Mouse (Mus musculus) G1E (cell line): Measurements from ENCODE around the gene Lelp1. TPM values are rescaled to one million over a fixed set of nuclear protein-coding genes. Genes with fewer than 3 reads are reported as not detected.

Experiments used
- ATAC-seq: 2 replicates; pipeline ENCODE4 v1.8.0; 2016; ENCODE audit warnings: mild to moderate bottlenecking; ENCODE audit not compliant: insufficient number of reproducible peaks, poor library complexity, low FRiP score, severe bottlenecking; ENCODE audit errors: extremely low read depth
- DNase-seq: peaks from one replicate; pipeline ENCODE4 v3.0.0; 2012; ENCODE audit warnings: low spot score
- H3K27me3 ChIP-seq: 2 replicates; pipeline ENCODE4 v1.6.1; 2012; ENCODE audit warnings: mild to moderate bottlenecking, low read length, inconsistent platforms; ENCODE audit not compliant: insufficient read depth
- H3K36me3 ChIP-seq: replicated peaks from 2 replicates; pipeline ENCODE3; 2012; ENCODE audit warnings: mild to moderate bottlenecking, inconsistent platforms
- H3K4me1 ChIP-seq: 2 replicates; pipeline ENCODE4 v1.6.1; 2012; ENCODE audit warnings: low read depth, low read length, inconsistent platforms, mixed read lengths; ENCODE audit not compliant: insufficient read depth
- H3K4me3 ChIP-seq: 2 replicates; pipeline ENCODE4 v1.5.1; 2012; ENCODE audit warnings: low read depth, mild to moderate bottlenecking, inconsistent platforms, low read length, moderate library complexity, mixed read lengths
- H3K9me3 ChIP-seq: replicated peaks from 2 replicates; pipeline ENCODE4 v1.6.1; 2012; ENCODE audit warnings: inconsistent platforms
- CTCF ChIP-seq: IDR thresholded peaks from 2 replicates; pipeline ENCODE4 v1.5.1; 2012; ENCODE audit warnings: low read depth, low read length, inconsistent platforms, mixed read lengths
- GATA1 ChIP-seq: IDR thresholded peaks from 2 replicates; pipeline ENCODE4 v1.6.1; 2012; ENCODE audit warnings: borderline replicate concordance, low read length, inconsistent platforms, mixed read lengths
- GATA2 ChIP-seq: IDR thresholded peaks from 2 replicates; pipeline ENCODE4 v1.6.1; 2012; ENCODE audit warnings: low read depth, low read length, inconsistent platforms, borderline replicate concordance
- POLR2AphosphoS5 ChIP-seq: IDR thresholded peaks from 2 replicates; pipeline ENCODE4 v1.6.1; 2012; ENCODE audit warnings: low read depth, low read length, inconsistent platforms; ENCODE audit not compliant: insufficient replicate concordance
- TAL1 ChIP-seq: conservative IDR thresholded peaks from 2 replicates; pipeline ENCODE4 v1.6.1; 2012; ENCODE audit warnings: low read depth, low read length, inconsistent platforms, mixed read lengths
- polyA plus RNA-seq: library from polyadenylated mRNA; stranded (reverse); fragments of >175 nt; gene quantifications from 2 replicates; pipeline ENCODE4 v1.2.3, GENCODE M21; 2012
- total RNA-seq, 2 experiments: library from RNA; stranded (forward) in 1 of 2; stranded (reverse) in 1 of 2; fragments of 200-1000 nt in 1 of 2; fragments of >200 nt in 1 of 2; fragmentation: Nextera tagmentation in 1 of 2; gene quantifications; 2 replicates each; pipeline ENCODE4 v1.2.3; 2014 to 2017

Gene Lelp1
- total RNA-seq (2014; fragmentation: Nextera tagmentation) (not detected in 2 replicates), total RNA-seq (2017) (not detected in 2 replicates), polyA plus RNA-seq (not detected in 2 replicates)

- Histone ChIP-seq H3K27me3 (no peaks in the 10 kb centered on the region), H3K4me3 (no peak within 1 kb of the TSS), H3K9me3 (peaks cover 8% of the 10 kb centered on the region), H3K4me1 (no peaks in the 10 kb centered on the region), H3K36me3 (no peaks in the 10 kb centered on the region)
- TF ChIP-seq CTCF = no peak
- TF ChIP-seq TAL1 = no peak
- TF ChIP-seq GATA2 = no peak
- TF ChIP-seq GATA1 = no peak
- TF ChIP-seq POLR2AphosphoS5 = no peak
- no peak for ATAC-seq
- no peak for DNase-seq
These were observed at the start of gene Lelp1 for GRCm38 (mm10) chr3:92142644-92143043. Gene Lelp1 (minus strand): TSS chr3:92142744.

DNA sequence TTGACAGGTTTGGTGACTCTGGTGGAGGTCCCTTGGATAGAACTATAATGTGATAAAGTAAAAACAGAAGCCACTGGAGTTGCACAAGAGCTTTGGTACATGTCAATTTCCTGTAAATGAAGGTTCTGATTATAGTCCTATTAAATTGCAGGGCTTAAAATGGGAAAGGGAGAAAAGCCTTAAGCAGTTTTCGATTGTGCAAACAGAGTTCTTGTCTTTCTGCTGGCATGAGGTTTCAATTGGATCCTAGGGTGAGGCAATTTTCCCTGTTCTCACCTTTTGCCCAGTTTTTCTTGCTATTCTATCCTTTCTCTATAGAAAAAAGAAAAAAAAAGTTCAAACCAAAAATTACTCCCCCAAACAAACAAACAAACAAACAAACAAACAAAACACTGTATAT, 34.3 kb upstream of the Lelp1 start:
- ATAC-seq = no peak
- no peak for DNase-seq
- Histone ChIP-seq H3K4me3 (no peak overlapping the region), H3K36me3 (no peaks in the 10 kb centered on the region), H3K27me3 (no peaks in the 10 kb centered on the region), H3K9me3 (no peaks in the 10 kb centered on the region; the same call in 1 of the 2 replicates), H3K4me1 (no peaks in the 10 kb centered on the region)
- no peak for TF ChIP-seq GATA1
- no peak for TF ChIP-seq TAL1
- TF ChIP-seq POLR2AphosphoS5 = no peak
- TF ChIP-seq CTCF = no peak
- no peak for TF ChIP-seq GATA2

- no peaks in the 10 kb centered on the region for H3K27me3 ChIP-seq
- no peak for DNase-seq
- H3K4me1 ChIP-seq = no peaks in the 10 kb centered on the region
- ATAC-seq = no peak
- H3K9me3 ChIP-seq = no peaks in the 10 kb centered on the region
- no peak for TF ChIP-seq POLR2AphosphoS5
- no peak for TF ChIP-seq GATA1
- no peak for TF ChIP-seq CTCF
- no peaks in the 10 kb centered on the region for H3K36me3 ChIP-seq
- no peak overlapping the region for H3K4me3 ChIP-seq
These were observed 27.3 kb upstream of the Lelp1 start for GRCm38 (mm10) chr3:92169847-92170246.

DNA sequence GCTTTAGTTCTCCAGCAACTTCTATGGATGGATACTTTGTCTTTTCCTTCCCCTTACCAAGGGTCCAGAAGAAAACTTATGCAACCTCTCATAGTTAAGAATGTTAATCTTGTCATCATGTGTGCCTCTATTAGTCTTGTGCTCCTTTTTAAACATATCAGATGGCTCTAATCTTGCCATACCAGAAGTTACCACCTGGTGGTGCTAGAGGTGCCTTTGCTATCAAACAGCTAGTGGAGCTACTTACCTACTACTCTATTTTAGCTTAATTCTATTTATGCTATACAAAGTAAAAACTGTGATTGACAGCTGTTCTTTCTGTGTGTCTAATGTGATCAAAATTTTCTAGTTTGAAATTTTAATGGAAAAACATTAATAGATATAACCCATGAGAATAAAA, 10.8 kb upstream of the Lelp1 start:
- no peaks in the 10 kb centered on the region for H3K4me1 ChIP-seq
- no peak for DNase-seq
- no peaks in the 10 kb centered on the region for H3K36me3 ChIP-seq
- TF ChIP-seq TAL1 = no peak
- TF ChIP-seq GATA1 = no peak
- no peak for TF ChIP-seq GATA2
- TF ChIP-seq POLR2AphosphoS5 = no peak
- TF ChIP-seq CTCF = no peak
- no peaks in the 10 kb centered on the region for H3K9me3 ChIP-seq
- ATAC-seq = no peak
- no peak overlapping the region for H3K4me3 ChIP-seq
- H3K27me3 ChIP-seq = no peaks in the 10 kb centered on the region

DNA sequence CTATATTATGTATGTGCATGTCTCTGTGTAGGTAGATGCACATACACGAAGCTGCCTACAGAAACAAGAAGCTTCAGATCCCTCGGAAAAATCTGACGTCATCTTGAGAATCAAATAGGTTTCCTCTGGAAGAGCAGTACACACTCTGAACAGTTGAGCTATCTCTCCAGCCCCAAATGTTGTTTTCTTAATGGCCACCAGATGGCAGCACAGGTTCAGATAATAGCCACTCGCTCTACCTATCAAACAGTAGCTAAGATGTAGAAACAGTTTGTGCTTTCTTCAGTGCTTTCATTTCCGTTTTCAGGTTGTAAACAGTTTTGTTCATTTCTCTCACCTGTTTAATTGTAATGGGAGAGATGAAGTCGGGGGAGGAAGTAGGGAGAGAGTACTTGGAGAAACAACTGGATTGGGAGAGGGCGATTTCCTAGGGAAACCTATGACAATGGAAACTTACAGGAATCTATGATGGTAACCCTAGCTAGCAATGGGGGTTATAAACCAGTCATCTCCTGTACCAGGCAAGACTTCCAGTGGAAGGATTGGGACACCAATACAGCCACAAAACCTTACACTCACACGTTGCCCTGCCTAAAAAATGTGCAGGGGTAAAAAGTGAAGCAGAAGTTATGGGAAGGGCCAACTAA, 8.2 kb upstream of the Lelp1 start:
- H3K4me3 ChIP-seq = no peak overlapping the region
- no peaks in the 10 kb centered on the region for H3K36me3 ChIP-seq
- ATAC-seq = peak; percentile 22
- no peak for DNase-seq
- no peaks in the 10 kb centered on the region for H3K27me3 ChIP-seq
- no peaks in the 10 kb centered on the region for H3K4me1 ChIP-seq
- TF ChIP-seq CTCF (0 out of 2 replicates have a peak, but pooled peaks have one; percentile 24), GATA2 (no peak)
- no peaks in the 10 kb centered on the region for H3K9me3 ChIP-seq

DNA sequence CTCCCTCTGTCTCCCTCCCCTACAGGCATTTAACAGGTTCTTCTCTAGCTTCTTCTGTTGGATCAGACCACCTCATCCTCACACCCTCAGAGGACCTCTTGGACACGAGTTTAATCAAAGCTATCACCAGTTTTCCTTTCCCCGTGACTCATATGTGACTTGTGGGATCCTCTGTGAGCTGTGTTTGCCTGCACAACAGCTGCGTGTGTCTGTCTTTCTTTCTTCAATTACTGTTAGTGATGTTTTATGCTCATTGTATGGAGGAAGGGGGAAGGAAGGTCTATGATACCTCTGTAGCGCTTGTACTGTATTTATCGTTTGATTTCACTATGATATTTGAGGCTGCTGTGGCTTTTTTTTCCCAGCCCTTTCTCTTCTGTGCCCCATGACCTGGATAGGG, 5.4 kb upstream of the Lelp1 start:
- Histone ChIP-seq H3K4me1 (no peaks in the 10 kb centered on the region), H3K4me3 (no peak overlapping the region), H3K27me3 (no peaks in the 10 kb centered on the region), H3K9me3 (no peaks in the 10 kb centered on the region), H3K36me3 (no peaks in the 10 kb centered on the region)
- no peak for TF ChIP-seq GATA1
- no peak for TF ChIP-seq TAL1
- TF ChIP-seq POLR2AphosphoS5 = no peak
- no peak for TF ChIP-seq GATA2
- TF ChIP-seq CTCF = no peak
- ATAC-seq (no peak), DNase-seq (no peak)
